Mouse (Mus musculus): Measurements from ENCODE around the gene Duox2.
"Not testable (repeated sequence)": the region's sequence is repeated elsewhere in the genome, so short reads cannot be mapped to it uniquely, and the experiment has no call there.

The Duox2 gene

GRCm38 (mm10) chr2:122298096-122298499, at the start of gene Duox2:
TSS of gene Duox2 (minus strand) at chr2:122298449.
- DNase-seq = no peak

DNA sequence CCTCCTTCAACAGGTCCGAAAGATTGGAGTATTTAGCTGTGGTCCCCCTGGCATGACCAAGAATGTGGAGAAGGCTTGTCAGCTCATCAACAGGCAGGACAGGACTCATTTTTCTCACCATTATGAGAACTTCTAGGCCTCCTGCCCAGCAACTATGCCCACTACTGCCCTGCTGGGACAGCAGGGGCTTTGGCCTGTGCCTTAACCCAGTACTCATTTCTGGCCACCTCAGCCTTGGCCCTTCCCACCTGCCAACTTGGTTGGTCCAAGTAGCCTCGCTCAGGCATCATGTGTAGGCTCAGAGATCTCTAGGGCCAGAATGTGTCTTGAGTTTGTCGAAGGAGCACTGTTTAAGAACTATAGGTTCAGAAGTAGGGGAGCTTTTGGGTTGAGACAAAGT, 49.0 kb upstream of the Duox2 start:
- DNase-seq = no peak

- DNase-seq = not testable (repeated sequence)
Measured at GRCm38 (mm10) chr2:122346164-122346563, 47.9 kb upstream of the Duox2 start.

DNA sequence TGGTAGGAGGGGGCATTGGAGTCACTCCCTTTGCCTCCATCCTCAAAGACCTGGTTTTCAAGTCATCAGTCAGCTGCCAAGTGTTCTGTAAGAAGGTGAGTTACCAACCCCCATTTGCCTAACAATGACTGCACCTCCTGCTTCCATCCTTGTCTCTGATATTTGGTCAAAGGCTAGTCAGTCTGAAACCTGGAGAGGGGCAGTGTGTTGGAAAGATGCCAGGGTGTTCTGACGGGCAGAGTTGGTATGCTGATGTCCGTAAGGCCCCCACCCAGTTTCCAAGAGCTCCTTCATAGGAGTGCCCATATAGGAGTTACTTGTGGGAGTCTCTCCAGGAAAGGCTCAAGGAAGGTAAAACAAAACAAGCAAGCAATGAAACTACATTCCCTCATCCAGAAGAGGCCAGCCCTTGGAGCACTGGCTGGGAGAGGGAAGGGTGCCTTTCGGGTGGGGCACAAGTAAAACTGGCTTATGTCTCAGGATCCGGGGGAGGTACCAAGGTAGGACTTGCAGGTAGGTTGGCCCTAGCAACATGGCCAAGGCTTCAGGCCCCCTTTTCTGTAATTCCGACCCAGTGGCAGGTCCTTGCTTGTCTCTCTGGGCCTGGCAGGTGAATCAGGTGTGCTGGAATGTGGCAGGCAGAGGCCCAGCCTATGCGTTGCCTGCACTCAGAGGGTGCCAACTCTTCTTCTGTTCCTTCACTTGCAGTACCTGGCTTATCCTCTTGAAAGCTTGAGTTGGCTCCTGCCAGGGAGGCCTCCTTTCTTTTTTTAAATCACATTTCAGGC, 47.1 kb upstream of the Duox2 start:
- no peak for DNase-seq

DNA sequence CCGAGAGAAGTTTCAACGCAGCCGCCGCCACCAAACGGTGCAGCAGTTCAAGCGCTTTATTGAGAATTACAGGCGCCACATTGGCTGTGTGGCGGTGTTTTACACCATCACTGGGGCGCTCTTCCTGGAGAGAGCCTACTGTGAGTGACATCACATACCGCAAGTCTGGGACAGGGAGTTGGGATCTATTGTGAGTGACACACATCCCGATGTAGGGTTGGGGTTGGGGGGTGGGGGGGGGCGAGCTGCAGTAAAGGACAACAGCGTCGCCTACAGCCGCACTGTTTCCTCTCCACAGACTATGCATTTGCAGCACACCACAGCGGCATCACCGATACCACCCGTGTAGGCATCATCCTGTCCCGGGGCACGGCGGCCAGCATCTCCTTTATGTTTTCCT, 39.0 kb upstream of the Duox2 start:
- no peak for DNase-seq

DNA sequence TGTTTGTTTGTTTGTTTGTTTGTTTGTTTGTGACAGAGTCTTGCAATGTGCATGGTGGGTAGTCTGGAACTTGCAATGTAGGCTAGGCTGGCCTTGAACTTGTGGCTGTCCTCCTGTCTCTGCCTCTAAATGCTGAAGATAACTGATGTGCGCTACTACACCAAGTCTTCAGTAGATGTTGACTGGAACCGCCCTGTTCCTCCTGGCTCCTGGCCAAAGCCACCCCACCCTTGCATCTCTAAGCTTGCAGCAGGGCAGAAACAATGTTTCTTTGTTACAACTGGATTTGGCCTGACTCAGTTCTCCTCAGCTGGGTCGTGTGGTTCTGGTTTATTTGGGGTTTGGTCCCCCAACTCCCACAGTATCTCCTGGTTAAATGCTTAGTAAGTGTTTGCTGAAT, 35.9 kb upstream of the Duox2 start:
- DNase-seq = peak; percentile 44

GRCm38 (mm10) chr2:122332222-122332621, 34.0 kb upstream of the Duox2 start:
- DNase-seq = no peak

GRCm38 (mm10) chr2:122330317-122330716, 32.1 kb upstream of the Duox2 start:
- not testable (repeated sequence) for DNase-seq

DNA sequence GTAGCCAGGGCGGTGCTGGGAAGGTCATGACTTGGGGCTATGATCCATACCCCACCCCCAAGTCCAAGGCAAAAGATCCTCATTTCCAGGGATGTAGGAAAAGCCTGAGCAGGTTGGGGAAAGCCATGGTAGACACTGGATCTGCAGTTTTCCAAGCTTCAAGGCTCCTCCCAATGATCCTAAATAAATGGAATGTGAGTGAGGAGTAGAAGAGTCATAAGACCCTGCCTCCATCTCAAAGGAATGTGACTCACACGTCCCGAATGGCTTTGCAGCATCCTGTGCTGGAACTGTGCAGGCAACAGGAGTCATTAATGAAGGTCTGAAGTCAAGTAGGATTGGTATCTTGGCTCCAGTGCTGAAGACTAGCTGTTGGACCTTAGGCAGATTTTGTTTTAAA, 29.7 kb upstream of the Duox2 start:
- no peak for DNase-seq

- DNase-seq = no peak
Measured at GRCm38 (mm10) chr2:122325361-122325760, 27.1 kb upstream of the Duox2 start.

- DNase-seq = no peak
Measured at GRCm38 (mm10) chr2:122324586-122324985, 26.3 kb upstream of the Duox2 start.

DNA sequence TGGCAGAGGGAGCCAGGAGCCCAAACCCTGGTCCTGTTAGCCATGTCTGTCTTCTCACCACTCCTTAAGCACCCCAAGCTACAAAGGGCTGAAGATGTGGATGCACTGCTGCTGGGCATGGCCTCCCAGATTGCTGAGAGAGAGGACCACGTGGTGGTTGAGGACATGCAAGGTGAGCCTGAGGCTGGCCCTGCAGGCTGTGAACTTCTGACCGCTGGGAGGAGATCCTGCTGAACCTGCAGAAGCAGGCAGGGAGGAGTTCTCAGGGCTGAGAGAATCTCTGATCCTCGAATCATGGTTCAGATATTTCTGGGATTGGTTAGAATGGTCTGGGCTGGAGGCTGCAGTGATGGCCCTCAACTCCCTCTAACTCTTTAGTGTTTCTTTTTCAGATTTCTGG, 25.7 kb upstream of the Duox2 start:
- no peak for DNase-seq

DNA sequence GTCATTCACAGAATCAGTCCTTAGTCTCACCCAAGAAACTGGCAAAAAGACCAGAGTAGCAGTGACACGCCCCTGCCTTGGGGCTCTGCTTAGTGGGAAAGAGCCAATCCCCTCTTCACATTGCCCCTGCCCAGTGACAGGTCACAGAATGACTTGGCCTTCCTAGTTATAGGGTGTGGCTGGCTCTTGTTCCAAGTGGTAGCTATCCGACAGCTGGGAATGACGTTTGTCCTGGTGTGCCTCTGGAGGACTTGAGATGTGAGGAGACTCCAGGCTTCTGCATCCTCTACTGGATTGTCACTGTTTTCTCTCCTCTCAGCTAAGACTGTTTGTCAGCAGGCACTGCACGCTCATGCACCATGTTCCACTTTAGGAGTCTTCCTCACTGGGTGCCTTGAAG, 19.1 kb upstream of the Duox2 start:
- DNase-seq = no peak

DNA sequence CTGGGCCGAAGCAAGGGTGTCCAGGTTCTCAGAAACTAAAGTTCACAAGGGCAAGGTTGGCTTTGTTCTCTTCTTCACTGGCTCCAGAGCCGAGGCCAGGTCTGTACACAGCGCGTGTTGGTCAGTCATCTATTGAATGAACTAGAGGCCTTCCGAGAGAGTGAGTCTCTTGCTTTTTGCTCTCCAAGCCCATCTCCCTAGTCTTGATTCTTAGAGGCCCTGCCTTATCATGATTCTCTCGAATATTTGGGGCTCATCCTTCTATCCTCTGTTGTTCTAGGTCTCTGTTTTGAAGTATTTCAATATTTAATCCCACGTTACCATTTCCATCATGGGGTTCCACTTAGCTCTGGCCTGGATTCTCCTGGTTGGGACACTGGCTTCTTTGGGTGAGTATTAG, 17.1 kb upstream of the Duox2 start, which contains the start of gene Duox1:
TSS of gene Duox1 (plus strand) at position 301 of the 400 bp plus-strand sequence.
- DNase-seq = no peak

DNA sequence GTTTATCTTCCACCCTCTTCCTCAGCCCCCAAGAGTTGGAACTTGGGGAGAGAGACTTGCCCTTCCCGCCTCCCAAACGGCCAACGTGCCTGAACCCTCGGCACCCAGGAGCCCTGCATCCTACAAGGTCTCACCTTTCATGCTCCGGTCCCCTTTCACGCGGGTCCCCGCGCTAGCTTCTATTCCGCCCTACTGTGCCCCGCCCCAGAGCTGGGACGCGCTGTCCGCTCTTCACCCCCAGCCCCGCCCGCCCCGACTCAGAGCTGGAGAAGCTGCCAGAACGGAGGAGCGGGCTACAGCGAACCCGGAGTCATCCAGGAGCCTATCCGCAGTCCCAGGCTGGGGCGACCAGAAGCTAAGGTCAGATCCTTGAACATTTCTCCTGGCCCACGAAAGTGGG, 15.3 kb upstream of the Duox2 start, which contains the start of gene Duoxa1:
TSS of gene Duoxa1 (minus strand) at position 195 of the 400 bp plus-strand sequence.
- DNase-seq = no peak

- DNase-seq = peak; percentile 70
Measured at GRCm38 (mm10) chr2:122312722-122313417, 14.6 kb upstream of the Duox2 start.

- DNase-seq = no peak
Measured at GRCm38 (mm10) chr2:122311561-122311960, 13.3 kb upstream of the Duox2 start.

DNA sequence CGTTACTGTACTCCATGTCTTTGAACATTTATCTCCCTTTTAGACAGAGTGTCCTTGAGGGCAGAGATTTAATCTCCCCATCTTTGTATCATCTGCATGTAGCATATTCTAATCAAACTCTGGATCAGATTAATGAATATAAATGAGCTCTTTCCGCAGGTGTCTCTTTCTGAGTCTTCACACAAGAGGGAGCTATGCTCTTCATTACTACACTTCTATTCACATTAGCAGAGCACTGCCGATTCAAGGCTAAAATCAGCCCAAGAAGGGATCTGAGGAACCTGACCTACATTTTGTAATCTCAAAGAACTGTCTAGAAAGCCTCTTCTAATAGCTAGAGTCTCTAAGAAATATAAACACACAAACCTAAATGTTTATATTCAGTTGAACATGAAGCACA, 11.4 kb upstream of the Duox2 start:
- DNase-seq = no peak

GRCm38 (mm10) chr2:122306184-122306583, 7.9 kb upstream of the Duox2 start:
- peak; percentile 22 for DNase-seq

DNA sequence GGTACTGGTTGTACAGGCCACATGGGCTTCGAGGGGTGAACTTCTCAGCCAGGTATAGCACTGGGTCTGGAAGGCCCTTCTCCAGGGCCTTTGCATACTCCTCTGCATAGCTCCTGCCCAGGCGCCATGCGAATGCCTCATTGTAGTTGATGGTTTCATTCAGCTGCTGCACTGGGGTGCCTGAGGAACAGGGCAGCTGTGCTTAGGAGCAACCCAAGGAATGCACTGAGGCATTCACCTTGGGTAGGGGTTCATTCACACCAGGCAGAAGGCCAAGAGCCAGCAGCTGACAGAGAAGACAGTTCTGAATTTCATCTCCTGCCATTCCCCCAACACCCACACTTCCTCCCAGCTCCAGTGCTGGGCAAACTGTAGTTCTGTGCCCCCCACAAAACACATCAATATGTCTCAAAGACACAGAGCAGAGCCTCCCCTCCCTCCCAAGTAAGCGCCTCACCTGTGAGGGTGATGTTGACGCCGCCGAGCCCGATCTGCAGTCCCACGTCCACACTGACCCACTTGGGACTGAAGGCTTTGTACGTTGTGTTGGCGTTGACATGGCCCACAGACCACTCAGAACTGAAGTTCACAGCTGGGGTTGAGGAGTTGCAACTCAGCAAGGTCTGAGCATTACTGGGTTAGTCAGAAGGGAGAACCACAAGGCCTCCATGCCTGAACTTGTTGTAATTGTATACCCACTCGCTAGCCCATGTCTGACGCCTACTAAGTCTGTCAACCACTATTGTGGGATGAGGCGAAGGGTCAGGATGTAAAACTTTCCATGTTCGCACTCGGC, 7.0 kb upstream of the Duox2 start:
- no peak for DNase-seq

DNA sequence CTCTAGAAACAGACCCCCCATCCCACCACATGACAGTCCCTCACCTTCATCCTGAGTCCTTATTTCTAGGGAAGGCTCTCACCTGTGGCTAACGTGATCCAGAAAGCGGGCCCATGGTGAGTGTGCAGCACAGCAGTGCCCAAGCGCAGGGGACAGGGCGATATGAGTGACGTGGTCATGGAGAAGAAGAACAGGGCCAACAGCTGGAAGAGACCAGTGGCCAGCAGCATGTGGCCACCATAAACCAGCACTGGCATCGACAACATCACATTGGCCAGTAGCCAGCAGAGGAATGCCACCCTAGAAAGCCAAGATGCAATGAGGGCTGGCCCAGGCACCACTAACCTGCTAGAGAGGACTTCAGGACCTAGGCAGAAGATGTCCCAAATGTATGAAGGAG, 6.3 kb upstream of the Duox2 start:
- DNase-seq = no peak

DNA sequence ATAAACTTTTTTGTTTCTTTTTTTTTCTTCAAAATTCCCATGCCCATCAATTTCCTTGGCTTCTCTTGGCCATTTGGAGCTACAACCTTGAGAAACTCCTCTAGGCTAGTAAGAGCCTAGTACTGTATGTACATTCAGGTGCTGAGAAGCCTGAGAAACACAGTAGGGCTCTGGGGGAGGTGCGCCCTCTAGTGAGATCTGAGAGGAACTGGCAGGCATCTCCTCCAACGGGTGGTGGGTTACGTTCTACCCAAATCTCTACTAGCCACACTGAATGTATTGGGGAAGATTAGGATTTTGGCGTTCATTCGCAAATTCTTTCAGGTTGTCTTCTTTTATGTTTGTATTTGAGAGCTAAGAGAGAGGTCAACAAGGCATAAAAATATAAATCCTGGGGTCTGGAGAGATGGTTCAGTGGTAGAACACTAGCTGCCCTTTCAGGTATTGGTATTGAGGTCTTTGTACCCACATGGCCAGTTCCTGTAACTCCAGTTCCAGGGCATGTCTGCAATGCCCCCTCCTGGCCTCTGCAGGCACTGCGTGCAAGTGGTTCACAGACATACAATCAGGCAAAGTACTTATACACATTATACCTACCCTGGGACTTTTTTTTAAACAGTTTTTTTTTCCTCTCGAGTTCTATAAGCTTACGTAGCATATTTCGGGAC, 4.5 kb upstream of the Duox2 start:
- peak; percentile 69 for DNase-seq

Measured in lung, postnatal 10 days (tissue).